Mouse (Mus musculus): ENCODE data around the gene Rab22a.

- TF ChIP-seq CTCF (IDR thresholded peaks at IDR 0.05; ENCODE audit: low read depth, low read length) (no peak), GATA1 (IDR thresholded peaks at IDR 0.05; ENCODE audit: borderline replicate concordance, low read length) (no peak), TAL1 (conservative IDR thresholded peaks at IDR 0.05; ENCODE audit: low read depth, low read length) (no peak), POLR2AphosphoS5 (IDR thresholded peaks at IDR 0.05; ENCODE audit: insufficient replicate concordance, low read depth, low read length) (no peak)
These were observed 6.0 kb upstream of the Rab22a start for GRCm38 (mm10) chr2:173653526-173653925.
